9 mouse cellular contexts compared by ENCODE assay signal in genomic region chr5:135400244-135400643, GRCm38 (mm10). TPM values are rescaled to one million over a fixed set of nuclear protein-coding genes. Genes with fewer than 3 reads are reported as not detected.
A peak's percentile ranks its signal among the peaks of the same experiment; 100 is the strongest.
DNase-seq lines count a peak whose midpoint lies in the region; ATAC-seq and TF ChIP-seq lines count a peak whose summit lies in the region.
"Had no signal": no experiment of that assay in that cellular context is flagged by ENCODE, and none has a peak within 500 bp of the region (broad histone marks: within the 10 kb centered on the region; RNA-seq: fewer than 3 reads in every experiment).

No protein-coding gene starts in this region.

- peak; percentile 99 for TF ChIP-seq CTCF in lung, adult 2 months (IDR thresholded peaks at IDR 0.05; ENCODE audit: insufficient read depth, low read length)

- ATAC-seq in CD4-positive, CD25-positive, alpha-beta regulatory T cell, adult 4 months, result peak; percentile 70
- peak; percentile 81 for ATAC-seq in common myeloid progenitor, adult 5-6 weeks (replicated peaks; ENCODE audit: low read depth, poor library complexity, severe bottlenecking)

- no peaks in the 10 kb centered on the region for H3K4me1 ChIP-seq in lung, adult 2 months (ENCODE audit: control insufficient read depth, insufficient read depth, low read length)

- TF ChIP-seq POLR2A in lung, adult 2 months (IDR thresholded peaks at IDR 0.05; ENCODE audit: borderline replicate concordance, extremely low read depth, low read depth, low read length), result no peak

- DNase-seq in ZHBTc4 (ENCODE audit: low read depth, low spot score), result peak; percentile 85
- DNase-seq in gastrocnemius, postnatal 4 days (ENCODE audit: low spot score in 2 of 2), result peak; percentile 59 to 83
- DNase-seq in kidney, postnatal 4 days, result peak; percentile 91 to 92
- peak; percentile 70 for DNase-seq in lung, adult 2 months
- peak; percentile 79 for DNase-seq in retina, postnatal 7 days (ENCODE audit: low read depth, low spot score)
- DNase-seq in urinary bladder, adult 18-20 months (ENCODE audit: low spot score in 2 of 2), result peak; percentile 44 to 60

- no peak overlapping the region for H3K4me3 ChIP-seq in lung, adult 2 months (replicated peaks; ENCODE audit: extremely low read depth, low read depth, low read length)

- 7% methylated on average over 2 of the region's 2 CpGs for WGBS in lung, adult 2 months

RNA-seq across cellular contexts. Expression of gene Pom121, which starts 5.9 kb away (rescaled TPM):
- polyA plus RNA-seq in CD4-positive, CD25-positive, alpha-beta regulatory T cell, adult 4 months (2017; shearing (Covaris generic)), result 10 to 100 TPM; 12.2 to 20.4 TPM
- total RNA-seq in common myeloid progenitor, adult 5-6 weeks (2017), result 10.5 and 19.6 TPM in 2 replicates
- 10 to 100 TPM; 22.1 to 23.6 TPM for total RNA-seq in gastrocnemius, postnatal 4 days (2021)
- polyA plus RNA-seq in lung, adult 2 months (2012; rRNA removed), result 18.1 and 19.0 TPM in 2 replicates

RNA-seq across cellular contexts. Expression of gene Nsun5, which starts 30.5 kb away (rescaled TPM):
- 10 to 100 TPM; 24.7 to 29.1 TPM for polyA plus RNA-seq in CD4-positive, CD25-positive, alpha-beta regulatory T cell, adult 4 months (2017; shearing (Covaris generic))
- total RNA-seq in common myeloid progenitor, adult 5-6 weeks (2017), result 16.8 and 23.2 TPM in 2 replicates
- total RNA-seq in gastrocnemius, postnatal 4 days (2021), result 10 to 100 TPM; 12.4 to 14.2 TPM
- polyA plus RNA-seq in lung, adult 2 months (2012; rRNA removed), result 27.3 and 29.4 TPM in 2 replicates

RNA-seq across cellular contexts. Expression of gene Trim50, which starts 47.1 kb away (rescaled TPM):
- polyA plus RNA-seq in CD4-positive, CD25-positive, alpha-beta regulatory T cell, adult 4 months (2017; shearing (Covaris generic)), result not detected
- total RNA-seq in common myeloid progenitor, adult 5-6 weeks (2017), result not detected in 2 replicates
- not detected for total RNA-seq in gastrocnemius, postnatal 4 days (2021)
- polyA plus RNA-seq in lung, adult 2 months (2012; rRNA removed), result not detected in 2 replicates
- polyA plus RNA-seq: heart, embryonic 16.5 days had no signal

RNA-seq across cellular contexts. Expression of gene Fkbp6, which starts 50.4 kb away (rescaled TPM):
- polyA plus RNA-seq in CD4-positive, CD25-positive, alpha-beta regulatory T cell, adult 4 months (2017; shearing (Covaris generic)), result not detected
- total RNA-seq in common myeloid progenitor, adult 5-6 weeks (2017), result not detected in 2 replicates
- total RNA-seq in gastrocnemius, postnatal 4 days (2021), result under 1 TPM; 0.32 to 0.36 TPM
- polyA plus RNA-seq in lung, adult 2 months (2012; rRNA removed), result not detected in 2 replicates
- polyA plus RNA-seq: heart, embryonic 16.5 days had no signal
